Mouse (Mus musculus) c-Kit-positive CD71-negative TER-119-negative erythroid progenitor cells, embryonic 14.5 days (primary cell): Measurements from ENCODE around the gene Ppp4r3b.

Source experiments
- DNase-seq: peaks from one replicate; pipeline ENCODE4 v3.0.0-alpha.2; 2013; ENCODE audit warnings: low read depth

Ppp4r3b gene

GRCm38 (mm10) chr11:29238047-29238446 lies 65.4 kb downstream of the Ppp4r3b start:
- no peak for DNase-seq

- DNase-seq = no peak
Measured at GRCm38 (mm10) chr11:29238551-29238950, 65.9 kb downstream of the Ppp4r3b start.

- DNase-seq = no peak
Measured at GRCm38 (mm10) chr11:29239353-29239752, 66.7 kb downstream of the Ppp4r3b start.

GRCm38 (mm10) chr11:29241961-29242360 lies 69.3 kb downstream of the Ppp4r3b start:
- DNase-seq = no peak

GRCm38 (mm10) chr11:29245988-29246387 lies 73.3 kb downstream of the Ppp4r3b start:
- no peak for DNase-seq

DNA sequence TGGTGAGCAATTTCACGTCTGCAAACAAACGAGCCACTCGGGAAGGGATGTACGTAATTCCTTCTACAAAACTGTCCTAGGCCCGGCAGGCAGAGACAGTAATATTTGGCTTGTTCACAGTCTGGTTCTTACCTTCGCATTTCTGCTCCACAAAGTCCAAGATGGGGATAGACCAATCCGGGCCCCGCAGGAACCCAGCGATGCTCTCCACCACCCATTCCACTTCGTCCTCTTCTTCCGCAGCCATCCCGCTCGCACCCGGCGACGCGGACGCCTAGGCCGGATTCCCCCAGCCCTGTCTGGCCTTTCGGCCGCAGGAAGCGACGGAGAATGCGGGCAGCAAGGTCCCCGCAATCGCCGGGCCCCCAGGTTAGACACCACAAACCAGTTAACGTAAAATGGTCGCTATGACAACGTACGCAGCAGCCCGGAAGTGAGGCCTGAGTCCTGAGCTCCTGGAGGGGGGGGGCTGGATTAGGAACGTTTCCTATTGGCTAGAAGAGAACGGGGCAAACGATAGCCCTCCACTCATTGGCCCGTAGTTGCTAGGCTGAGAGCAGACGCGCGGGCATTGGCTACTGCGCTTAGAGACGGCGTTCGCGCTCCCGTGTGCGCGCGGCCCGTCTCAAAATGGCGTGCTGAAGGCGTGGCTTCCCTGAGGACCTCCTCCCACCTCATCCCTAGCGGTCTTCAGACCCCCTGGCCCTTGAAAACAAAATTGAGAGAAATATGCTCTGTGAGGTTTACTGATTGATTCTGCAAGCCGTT lies 74.4 kb downstream of the Ppp4r3b start, which contains the start of gene Cfap36:
TSS of gene Cfap36 (minus strand) at position 527 of the 768 bp plus-strand sequence.
- DNase-seq = peak; percentile 84

- DNase-seq = no peak
Measured at GRCm38 (mm10) chr11:29247725-29248124, 75.0 kb downstream of the Ppp4r3b start.

GRCm38 (mm10) chr11:29248386-29248785 lies 75.7 kb downstream of the Ppp4r3b start:
- DNase-seq = no peak

GRCm38 (mm10) chr11:29254643-29255042 lies 82.0 kb downstream of the Ppp4r3b start:
- no peak for DNase-seq

DNA sequence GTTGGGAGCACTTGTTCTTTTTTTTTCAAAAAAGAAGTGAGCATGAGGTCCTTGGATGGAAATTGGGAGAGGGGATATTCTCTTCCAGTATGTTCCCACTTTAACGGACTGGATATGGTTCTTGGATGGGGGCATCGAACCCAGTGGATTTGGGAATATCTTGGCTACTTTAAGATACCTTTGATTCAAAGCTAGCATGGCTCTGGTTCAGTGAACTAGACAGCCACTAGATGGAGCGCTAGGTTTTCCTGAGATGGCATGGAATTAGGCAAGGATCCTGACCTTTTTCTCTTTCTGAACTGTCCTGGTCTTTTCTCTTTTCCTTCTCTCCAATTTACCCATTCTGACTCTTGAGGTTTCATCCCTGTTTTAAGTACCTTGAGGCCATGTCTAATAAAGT lies 95.1 kb downstream of the Ppp4r3b start:
- DNase-seq = peak; percentile 23
